Mouse (Mus musculus): ENCODE measurements at regions not wholly inside any gene's neighbourhood (a gene's known extent, or its start where the extent isn't known, plus 50 kb on each side); places are given as distances from the start of the nearest gene placed in this dataset.

DNA sequence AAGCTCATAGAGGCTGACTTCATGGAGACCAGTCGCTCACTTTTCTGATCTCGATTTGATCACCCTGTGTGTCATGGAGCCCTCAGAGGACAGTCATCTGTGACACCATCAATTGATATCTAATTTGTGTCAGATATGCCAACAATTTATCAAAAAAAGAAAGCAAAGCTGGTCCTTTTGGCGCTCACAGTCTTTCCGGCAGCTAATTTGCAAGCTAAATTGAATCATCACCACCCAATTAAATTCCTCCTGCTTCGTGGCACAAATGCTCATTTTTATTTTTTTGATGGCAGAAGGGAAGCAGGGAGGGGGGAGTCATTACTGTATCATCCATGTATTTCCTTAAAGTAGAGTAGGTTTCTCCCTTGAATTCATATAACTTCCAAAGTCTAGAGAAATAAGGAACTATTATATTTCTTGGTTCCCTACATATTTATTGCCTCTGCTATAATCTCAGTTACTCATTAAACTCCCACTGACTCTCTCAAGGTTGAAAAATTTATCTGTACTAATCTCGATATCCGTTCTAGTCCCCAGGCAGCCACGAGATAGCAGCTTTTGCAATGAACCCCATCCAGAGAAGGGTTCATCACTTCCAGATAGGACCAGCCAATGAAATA, 325.8 kb downstream of the Gpam start:
- Histone ChIP-seq H3K27me3 (ENCODE audit: insufficient read depth, low read length) (no peaks in the 10 kb centered on the region), H3K9ac (replicated peaks; ENCODE audit: low read length) (no peak overlapping the region), H3K4me3 (ENCODE audit: low read length) (no peak overlapping the region), H3K27ac (no peak overlapping the region), H3K4me2 (ENCODE audit: low read depth, low read length) (no peak overlapping the region), H3K36me3 (ENCODE audit: insufficient read depth, low read length) (no peaks in the 10 kb centered on the region), H3K4me1 (ENCODE audit: insufficient read depth, low read length) (no peaks in the 10 kb centered on the region), H3K9me3 (ENCODE audit: low read length) (no peaks in the 10 kb centered on the region)
- ATAC-seq (no peak), DNase-seq (ENCODE audit: low spot score) (no peak)
- TF ChIP-seq CTCF (IDR thresholded peaks at IDR 0.05; ENCODE audit: low read depth), result no peak
- 58% methylated on average over 8 of the region's 8 CpGs for WGBS

DNA sequence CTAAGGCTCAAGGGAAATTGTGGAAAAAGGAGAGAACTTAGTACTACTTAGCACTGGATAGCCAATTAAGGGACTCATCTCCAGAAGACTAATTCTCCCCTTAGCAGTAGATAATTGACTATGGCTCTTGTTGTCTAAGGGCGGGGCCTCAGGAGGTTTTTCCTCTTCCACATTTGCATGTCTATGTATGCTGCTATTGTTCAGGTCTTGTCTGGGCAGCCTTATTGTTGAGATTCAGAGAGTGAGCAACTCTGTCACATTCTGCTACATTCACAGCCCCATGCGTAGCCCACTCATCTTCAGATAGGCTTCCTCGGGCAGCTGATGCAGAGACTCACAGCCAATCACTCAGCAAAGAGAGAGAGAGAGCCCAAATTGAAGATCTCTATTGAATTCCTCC, 339.9 kb downstream of the Gpam start:
- no peak overlapping the region for H3K27ac ChIP-seq
- H3K36me3 ChIP-seq (ENCODE audit: insufficient read depth, low read length), result no peaks in the 10 kb centered on the region
- WGBS, result 57% methylated on average over 3 of the region's 3 CpGs
- no peak overlapping the region for H3K9ac ChIP-seq (replicated peaks; ENCODE audit: low read length)
- H3K27me3 ChIP-seq (ENCODE audit: insufficient read depth, low read length), result no peaks in the 10 kb centered on the region
- no peak overlapping the region for H3K4me2 ChIP-seq (ENCODE audit: low read depth, low read length)
- DNase-seq (ENCODE audit: low spot score), result no peak
- H3K9me3 ChIP-seq (ENCODE audit: low read length), result no peaks in the 10 kb centered on the region
- no peak for ATAC-seq
- TF ChIP-seq CTCF (IDR thresholded peaks at IDR 0.05; ENCODE audit: low read depth), result no peak
- no peaks in the 10 kb centered on the region for H3K4me1 ChIP-seq (ENCODE audit: insufficient read depth, low read length)
- no peak overlapping the region for H3K4me3 ChIP-seq (ENCODE audit: low read length)

DNA sequence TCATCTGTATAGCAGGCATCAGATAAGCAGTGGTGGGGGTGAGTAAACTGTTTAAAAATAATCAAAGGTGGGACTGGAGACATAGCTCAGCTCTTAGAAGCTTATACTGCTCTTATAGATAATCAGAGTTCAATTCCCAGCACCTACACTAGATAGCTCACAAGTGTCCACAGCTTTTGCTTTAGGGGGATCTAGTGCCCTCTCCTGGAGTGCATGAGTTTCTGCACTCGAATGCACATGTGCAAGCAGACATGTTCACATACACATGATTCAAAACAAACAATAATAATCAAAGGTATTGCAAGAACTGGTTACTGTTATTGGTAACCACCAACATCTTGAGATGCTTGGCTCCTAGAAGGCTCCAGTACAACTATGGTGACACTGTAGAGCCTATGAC, 343.3 kb downstream of the Gpam start:
- ATAC-seq (no peak), DNase-seq (ENCODE audit: low spot score) (no peak)
- no peak overlapping the region for H3K4me2 ChIP-seq (ENCODE audit: low read depth, low read length)
- H3K27me3 ChIP-seq (ENCODE audit: insufficient read depth, low read length), result no peaks in the 10 kb centered on the region
- peak; percentile 15; the same call in 1 of the 2 replicates for TF ChIP-seq CTCF (IDR thresholded peaks at IDR 0.05; ENCODE audit: low read depth)
- H3K4me1 ChIP-seq (ENCODE audit: insufficient read depth, low read length), result no peaks in the 10 kb centered on the region
- no peak overlapping the region for H3K27ac ChIP-seq
- H3K36me3 ChIP-seq (ENCODE audit: insufficient read depth, low read length), result no peaks in the 10 kb centered on the region
- 64% methylated on average over 1 of the region's 1 CpGs for WGBS
- H3K4me3 ChIP-seq (ENCODE audit: low read length), result no peak overlapping the region
- H3K9ac ChIP-seq (replicated peaks; ENCODE audit: low read length), result no peak overlapping the region
- H3K9me3 ChIP-seq (ENCODE audit: low read length), result no peaks in the 10 kb centered on the region

DNA sequence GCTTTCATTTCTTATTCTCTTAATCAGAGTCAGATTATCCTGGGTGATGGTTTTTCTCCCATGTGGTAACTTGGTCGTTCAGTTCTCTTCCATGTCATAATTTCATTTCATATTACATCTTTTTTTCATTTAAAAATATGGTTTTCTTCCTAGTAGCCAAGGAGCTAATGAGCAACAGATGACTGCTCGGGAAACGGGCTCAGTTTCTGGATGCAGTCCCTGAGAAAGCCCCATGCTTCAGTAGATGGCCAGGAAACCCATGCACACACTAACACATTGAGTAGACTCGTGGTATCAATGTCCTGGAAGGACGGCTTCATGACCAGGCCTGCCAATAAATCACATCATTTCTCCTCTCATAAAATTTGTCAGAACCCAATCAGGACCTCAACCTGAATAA, 369.3 kb downstream of the Gpam start:
- DNase-seq (ENCODE audit: low spot score) (no peak), ATAC-seq (no peak)
- WGBS, result 74% methylated on average over 5 of the region's 5 CpGs
- H3K36me3 ChIP-seq (ENCODE audit: insufficient read depth, low read length), result no peaks in the 10 kb centered on the region
- H3K27me3 ChIP-seq (ENCODE audit: insufficient read depth, low read length), result no peaks in the 10 kb centered on the region
- no peaks in the 10 kb centered on the region for H3K4me1 ChIP-seq (ENCODE audit: insufficient read depth, low read length)
- no peak overlapping the region for H3K4me2 ChIP-seq (ENCODE audit: low read depth, low read length)
- H3K4me3 ChIP-seq (ENCODE audit: low read length), result no peak overlapping the region
- H3K9me3 ChIP-seq (ENCODE audit: low read length), result no peaks in the 10 kb centered on the region
- H3K9ac ChIP-seq (replicated peaks; ENCODE audit: low read length), result no peak overlapping the region
- no peak overlapping the region for H3K27ac ChIP-seq
- TF ChIP-seq CTCF (IDR thresholded peaks at IDR 0.05; ENCODE audit: low read depth), result no peak

DNA sequence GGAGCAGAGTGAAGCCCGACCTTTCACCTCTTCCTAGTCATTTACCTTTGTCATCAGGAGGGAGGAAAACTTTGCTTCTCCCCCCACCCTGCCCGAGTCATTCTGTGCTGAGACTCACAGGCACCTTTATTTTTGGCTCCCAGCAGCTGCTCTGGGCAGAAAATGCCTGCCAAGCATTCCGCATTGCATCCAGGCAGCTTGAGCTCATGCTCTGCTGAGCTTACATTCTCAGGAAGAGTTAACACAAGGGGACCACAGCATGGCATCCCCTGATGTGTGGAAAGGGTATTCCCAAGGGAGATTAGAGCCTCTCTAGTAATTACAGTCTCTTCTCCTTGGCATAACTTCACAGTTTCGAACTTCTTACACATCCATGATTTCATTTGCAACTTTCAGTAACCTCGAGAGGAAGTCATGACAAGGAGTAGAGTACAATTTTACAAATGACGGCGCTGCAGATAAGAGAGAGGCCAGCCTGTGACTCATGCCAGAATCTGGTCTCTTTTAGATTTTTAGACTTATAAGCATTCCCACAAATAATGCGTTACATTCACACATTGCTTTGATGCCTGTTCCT, 370.3 kb downstream of the Gpam start:
- ATAC-seq, result no peak

DNA sequence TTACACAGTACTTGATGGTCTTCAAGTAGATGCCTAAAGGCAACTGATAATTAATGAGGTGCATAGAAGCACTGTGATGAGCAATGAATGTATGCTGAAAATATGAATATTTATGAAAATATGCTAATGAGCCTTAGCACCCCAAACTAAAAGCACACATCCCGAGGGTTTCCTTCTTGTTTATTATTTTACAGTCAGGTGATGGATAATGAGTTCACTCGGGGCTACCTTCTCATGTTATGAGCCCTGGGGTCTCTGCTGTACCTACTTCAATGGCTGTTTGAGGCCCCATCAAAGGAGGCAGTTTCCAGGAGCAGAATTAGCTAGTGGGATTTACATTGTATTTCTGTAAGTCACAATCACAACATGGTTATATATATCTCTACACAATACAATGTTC, 371.6 kb downstream of the Gpam start:
- no peaks in the 10 kb centered on the region for H3K4me1 ChIP-seq (ENCODE audit: insufficient read depth, low read length)
- no peaks in the 10 kb centered on the region for H3K9me3 ChIP-seq (ENCODE audit: low read length)
- ATAC-seq, result no peak
- WGBS, result 53% methylated on average over 2 of the region's 2 CpGs
- DNase-seq (ENCODE audit: low spot score), result no peak
- H3K4me2 ChIP-seq (ENCODE audit: low read depth, low read length), result no peak overlapping the region
- no peak overlapping the region for H3K9ac ChIP-seq (replicated peaks; ENCODE audit: low read length)
- H3K27ac ChIP-seq, result no peak overlapping the region
- H3K27me3 ChIP-seq (ENCODE audit: insufficient read depth, low read length), result no peaks in the 10 kb centered on the region
- no peaks in the 10 kb centered on the region for H3K36me3 ChIP-seq (ENCODE audit: insufficient read depth, low read length)
- no peak overlapping the region for H3K4me3 ChIP-seq (ENCODE audit: low read length)
- TF ChIP-seq CTCF (IDR thresholded peaks at IDR 0.05; ENCODE audit: low read depth), result no peak

More for the DNA sequence above, 370.3 kb downstream of the Gpam start:
- H3K9ac ChIP-seq (replicated peaks; ENCODE audit: low read length), result no peak overlapping the region
- H3K4me2 ChIP-seq (ENCODE audit: low read depth, low read length), result no peak overlapping the region
- no peak overlapping the region for H3K4me3 ChIP-seq (ENCODE audit: low read length)
- H3K27me3 ChIP-seq (ENCODE audit: insufficient read depth, low read length), result no peaks in the 10 kb centered on the region
- H3K36me3 ChIP-seq (ENCODE audit: insufficient read depth, low read length), result no peaks in the 10 kb centered on the region
- no peak overlapping the region for H3K27ac ChIP-seq
- TF ChIP-seq CTCF (IDR thresholded peaks at IDR 0.05; ENCODE audit: low read depth), result no peak
- no peaks in the 10 kb centered on the region for H3K9me3 ChIP-seq (ENCODE audit: low read length)
- no peaks in the 10 kb centered on the region for H3K4me1 ChIP-seq (ENCODE audit: insufficient read depth, low read length)
- 48% methylated on average over 8 of the region's 8 CpGs for WGBS
- peak; percentile 27 for DNase-seq (ENCODE audit: low spot score)

DNA sequence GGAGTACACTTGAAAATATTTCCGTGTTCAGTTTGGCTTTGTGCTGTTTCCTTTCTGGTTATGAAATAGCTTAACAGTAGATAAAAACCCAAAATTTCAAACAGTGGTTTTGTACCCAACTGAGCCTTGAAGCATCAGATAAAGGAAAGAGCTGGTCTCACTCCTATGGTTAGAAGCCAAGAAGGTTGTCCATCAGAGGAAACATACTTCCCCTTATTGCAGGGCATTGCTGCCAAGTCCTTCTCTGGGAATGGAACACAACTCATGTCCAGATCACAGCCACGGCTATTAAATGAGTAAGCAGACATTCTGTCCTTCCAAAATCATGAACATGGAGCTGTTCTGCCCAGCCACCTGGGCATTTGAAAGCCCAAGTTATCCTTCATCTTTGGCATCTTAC, 393.1 kb downstream of the Gpam start:
- no peak for ATAC-seq
- 88% methylated on average over 2 of the region's 2 CpGs for WGBS

More for the DNA sequence above, 393.1 kb downstream of the Gpam start:
- Histone ChIP-seq H3K4me2 (ENCODE audit: low read depth, low read length) (no peak overlapping the region), H3K9ac (replicated peaks; ENCODE audit: low read length) (no peak overlapping the region), H3K36me3 (ENCODE audit: insufficient read depth, low read length) (no peaks in the 10 kb centered on the region), H3K9me3 (ENCODE audit: low read length) (0 out of 2 replicates have a peak, but pooled peaks cover 5% of the 10 kb centered on the region), H3K4me3 (ENCODE audit: low read length) (no peak overlapping the region), H3K27ac (no peak overlapping the region), H3K4me1 (ENCODE audit: insufficient read depth, low read length) (no peaks in the 10 kb centered on the region), H3K27me3 (ENCODE audit: insufficient read depth, low read length) (no peaks in the 10 kb centered on the region)
- TF ChIP-seq CTCF (IDR thresholded peaks at IDR 0.05; ENCODE audit: low read depth), result no peak
- DNase-seq (ENCODE audit: low spot score), result no peak
